Mouse (Mus musculus) embryonic facial prominence, embryonic 15.5 days (tissue): Measurements from ENCODE around the gene Adm. TPM values are rescaled to one million over a fixed set of nuclear protein-coding genes. Genes with fewer than 3 reads are reported as not detected.
A peak's percentile ranks its signal among the peaks of the same experiment; 100 is the strongest.

ENCODE experiments used
- ATAC-seq: fragments of 200-750 bp; cut with Nextera tagmentation; 2 replicates; pipeline ENCODE4 v1.8.0; 2017; ENCODE audit warnings: low read depth, moderate TSS enrichment; ENCODE audit not compliant: insufficient number of reproducible peaks, low FRiP score, low TSS enrichment
- H3K27ac ChIP-seq: fragments of 300-500 bp; sonication (generic); replicated peaks from 2 replicates; pipeline ENCODE4 v1.5.1; 2015; ENCODE audit warnings: mild to moderate bottlenecking, inconsistent platforms
- H3K27me3 ChIP-seq: fragments of 300-500 bp; sonication (generic); 2 replicates; pipeline ENCODE4 v1.6.1; 2015; ENCODE audit warnings: inconsistent platforms
- H3K36me3 ChIP-seq: fragments of 300-500 bp; sonication (generic); 2 replicates; pipeline ENCODE4 v1.6.1; 2015; ENCODE audit warnings: mild to moderate bottlenecking, inconsistent platforms
- H3K4me1 ChIP-seq: fragments of 300-500 bp; sonication (generic); 2 replicates; pipeline ENCODE4 v1.6.1; 2015; ENCODE audit warnings: inconsistent platforms
- H3K4me2 ChIP-seq: fragments of 300-500 bp; sonication (generic); replicated peaks from 2 replicates; pipeline ENCODE4 v1.6.1; 2015; ENCODE audit warnings: mild to moderate bottlenecking, inconsistent platforms
- H3K4me3 ChIP-seq: fragments of 300-500 bp; sonication (generic); replicated peaks from 2 replicates; pipeline ENCODE4 v1.5.1; 2015; ENCODE audit warnings: mild to moderate bottlenecking, inconsistent platforms
- H3K9ac ChIP-seq: fragments of 300-500 bp; sonication (generic); 2 replicates; pipeline ENCODE4 v1.6.1; 2015; ENCODE audit warnings: inconsistent platforms
- H3K9me3 ChIP-seq: fragments of 300-500 bp; sonication (generic); replicated peaks from 2 replicates; pipeline ENCODE4 v1.6.1; 2016; ENCODE audit warnings: inconsistent platforms
- WGBS: fragments of 180-500 bp; shearing (Covaris S2); methylation state at CpG from one replicate; pipeline ENCODE4 v1.1.7; 2015; 5-methylcytosine and 5-hydroxymethylcytosine counted together
- polyA plus RNA-seq: library from polyadenylated mRNA; unstranded; fragments of >200 nt; fragmentation: Nextera tagmentation; extraction: Ambion mirVana; gene quantifications from 2 replicates; pipeline ENCODE4 v1.2.1, GENCODE M21; 2015

The Adm gene
- polyA plus RNA-seq, 1 experiment from 2014 or later, result 5.5 TPM

GRCm38 (mm10) chr7:110614133-110615063 lies 13.1 kb upstream of the Adm start, which contains the start of gene Sbf2:
TSS of gene Sbf2 (minus strand) at chr7:110614922.
- peak within 1 kb of the TSS; percentile 84 for H3K4me3 ChIP-seq
- ATAC-seq, result peak; percentile 92
- H3K4me1 ChIP-seq, result peaks cover 24% of the 10 kb centered on the region
- H3K27me3 ChIP-seq, result no peaks in the 10 kb centered on the region; the same call in 1 of the 2 replicates
- H3K9me3 ChIP-seq, result no peaks in the 10 kb centered on the region
- H3K9ac ChIP-seq, result peak within 1 kb of the TSS; percentile 86
- peak within 1 kb of the TSS; percentile 85 for H3K4me2 ChIP-seq
- H3K36me3 ChIP-seq, result no peaks in the 10 kb centered on the region
- peak within 1 kb of the TSS; percentile 98 for H3K27ac ChIP-seq
- under 1% methylated on average over 123 of the region's 127 CpGs for WGBS

DNA sequence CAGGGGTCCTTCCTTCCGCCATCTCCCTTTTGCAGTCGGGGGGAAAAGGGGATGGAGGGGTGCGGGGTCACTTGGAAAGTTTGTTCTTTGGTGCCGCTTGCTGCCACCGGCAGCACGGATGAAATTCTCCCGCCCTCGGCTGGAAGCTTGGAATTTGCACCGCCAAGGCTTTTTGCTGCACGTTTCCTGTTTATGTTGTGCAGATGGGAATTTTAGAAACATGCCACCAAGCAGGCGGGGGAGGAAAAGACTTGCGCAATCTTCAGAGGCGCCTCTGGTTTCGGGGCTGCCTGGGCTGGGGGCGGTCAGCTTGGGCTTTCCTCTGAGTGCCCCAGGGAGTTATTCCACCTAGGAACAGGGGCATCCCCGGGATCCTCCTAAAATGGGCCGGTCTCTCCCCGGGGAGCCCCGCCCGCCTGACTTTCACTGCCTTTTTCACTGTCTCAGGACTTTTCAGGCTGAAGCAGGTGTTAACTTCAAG lies 12.3 kb upstream of the Adm start:
- Histone ChIP-seq H3K27ac (peak overlapping the region; percentile 98), H3K4me2 (peak overlapping the region; percentile 85), H3K4me3 (peak overlapping the region; percentile 84), H3K9me3 (no peaks in the 10 kb centered on the region), H3K27me3 (no peaks in the 10 kb centered on the region; the same call in 1 of the 2 replicates), H3K4me1 (peaks cover 25% of the 10 kb centered on the region), H3K36me3 (no peaks in the 10 kb centered on the region), H3K9ac (peak overlapping the region; percentile 86)
- under 1% methylated on average over 20 of the region's 20 CpGs for WGBS
- peak; percentile 11; the same call in 1 of the 2 replicates for ATAC-seq

DNA sequence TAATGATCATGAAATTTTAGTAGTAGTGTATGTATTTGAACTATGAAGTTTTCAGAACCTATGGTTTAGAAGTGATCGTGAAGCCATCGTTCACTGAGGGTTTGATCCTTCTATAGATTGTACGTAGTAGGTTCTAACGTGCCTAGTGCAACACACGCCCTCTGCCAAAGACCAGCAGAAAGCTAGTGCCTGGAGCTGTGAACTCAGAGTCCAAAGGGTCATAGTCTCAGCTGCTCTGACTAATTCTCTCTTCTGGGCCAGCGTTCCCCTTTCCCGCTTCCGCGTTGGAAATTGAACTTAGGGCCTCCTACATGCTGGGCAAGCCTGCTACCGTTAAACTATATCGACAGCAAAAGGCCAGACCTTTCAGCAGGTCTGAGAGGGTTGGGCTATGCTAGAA lies 11.7 kb upstream of the Adm start:
- H3K9me3 ChIP-seq, result no peaks in the 10 kb centered on the region
- peaks cover 25% of the 10 kb centered on the region for H3K4me1 ChIP-seq
- no peak overlapping the region for H3K27ac ChIP-seq
- H3K4me2 ChIP-seq, result peak overlapping the region; percentile 85
- H3K36me3 ChIP-seq, result no peaks in the 10 kb centered on the region
- H3K27me3 ChIP-seq, result no peaks in the 10 kb centered on the region; the same call in 1 of the 2 replicates
- peak overlapping the region; percentile 84 for H3K4me3 ChIP-seq
- no peak overlapping the region for H3K9ac ChIP-seq
- WGBS, result 14% methylated on average over 11 of the region's 11 CpGs
- no peak for ATAC-seq

- H3K36me3 ChIP-seq, result no peaks in the 10 kb centered on the region
- no peak for ATAC-seq
- no peak overlapping the region for H3K27ac ChIP-seq
These were observed 8.3 kb upstream of the Adm start for GRCm38 (mm10) chr7:110619086-110619611.

GRCm38 (mm10) chr7:110624067-110624466 lies 3.4 kb upstream of the Adm start:
- Histone ChIP-seq H3K27ac (no peak overlapping the region), H3K36me3 (no peaks in the 10 kb centered on the region), H3K9me3 (no peaks in the 10 kb centered on the region), H3K4me2 (no peak overlapping the region), H3K9ac (no peak overlapping the region), H3K4me3 (no peak overlapping the region), H3K4me1 (peaks cover 45% of the 10 kb centered on the region), H3K27me3 (peaks cover 40% of the 10 kb centered on the region)
- ATAC-seq, result no peak
- 43% methylated on average over 2 of the region's 2 CpGs for WGBS

More at GRCm38 (mm10) chr7:110619086-110619611, 8.3 kb upstream of the Adm start:
- 49% methylated on average over 9 of the region's 9 CpGs for WGBS
- Histone ChIP-seq H3K4me1 (peaks cover 16% of the 10 kb centered on the region; the same call in 1 of the 2 replicates), H3K4me2 (no peak overlapping the region), H3K9me3 (no peaks in the 10 kb centered on the region), H3K9ac (no peak overlapping the region), H3K27me3 (no peaks in the 10 kb centered on the region; the same call in none of the 2 replicates), H3K4me3 (no peak overlapping the region)

- Histone ChIP-seq H3K4me1 (peaks cover 47% of the 10 kb centered on the region), H3K4me3 (no peak overlapping the region), H3K27ac (no peak overlapping the region), H3K9ac (no peak overlapping the region), H3K36me3 (no peaks in the 10 kb centered on the region), H3K4me2 (no peak overlapping the region), H3K9me3 (no peaks in the 10 kb centered on the region), H3K27me3 (peaks cover 49% of the 10 kb centered on the region)
- ATAC-seq, result no peak
- whole genome bisulfite sequencing, result 73% methylated on average over 13 of the region's 13 CpGs
These were observed 2.5 kb upstream of the Adm start for GRCm38 (mm10) chr7:110624961-110625360.

DNA sequence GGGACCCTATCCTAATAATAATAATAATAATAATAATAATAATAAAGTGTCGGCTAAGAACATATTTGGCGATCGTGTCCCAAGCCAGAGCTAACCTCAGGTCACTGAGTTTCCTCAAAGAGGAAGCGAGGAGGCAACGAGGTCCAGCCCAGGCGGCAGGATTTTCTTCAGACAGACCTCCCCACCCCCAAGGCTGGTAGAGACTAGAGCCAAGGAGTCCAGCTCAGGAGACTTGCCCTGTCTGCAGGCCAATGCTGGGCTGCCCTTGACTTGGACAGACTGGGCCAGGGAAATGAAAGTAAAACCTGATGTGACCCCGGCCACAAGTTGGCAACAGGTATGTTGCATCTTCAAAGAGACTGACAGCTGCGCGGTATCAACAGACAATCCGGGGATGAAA lies 2.0 kb upstream of the Adm start:
- Histone ChIP-seq H3K27ac (no peak overlapping the region), H3K9ac (no peak overlapping the region), H3K4me3 (no peak overlapping the region), H3K9me3 (no peaks in the 10 kb centered on the region), H3K4me2 (peak overlapping the region; percentile 29; the same call in 1 of the 2 replicates), H3K27me3 (peaks cover 50% of the 10 kb centered on the region), H3K36me3 (no peaks in the 10 kb centered on the region), H3K4me1 (peaks cover 51% of the 10 kb centered on the region)
- no peak for ATAC-seq
- 60% methylated on average over 10 of the region's 10 CpGs for WGBS

DNA sequence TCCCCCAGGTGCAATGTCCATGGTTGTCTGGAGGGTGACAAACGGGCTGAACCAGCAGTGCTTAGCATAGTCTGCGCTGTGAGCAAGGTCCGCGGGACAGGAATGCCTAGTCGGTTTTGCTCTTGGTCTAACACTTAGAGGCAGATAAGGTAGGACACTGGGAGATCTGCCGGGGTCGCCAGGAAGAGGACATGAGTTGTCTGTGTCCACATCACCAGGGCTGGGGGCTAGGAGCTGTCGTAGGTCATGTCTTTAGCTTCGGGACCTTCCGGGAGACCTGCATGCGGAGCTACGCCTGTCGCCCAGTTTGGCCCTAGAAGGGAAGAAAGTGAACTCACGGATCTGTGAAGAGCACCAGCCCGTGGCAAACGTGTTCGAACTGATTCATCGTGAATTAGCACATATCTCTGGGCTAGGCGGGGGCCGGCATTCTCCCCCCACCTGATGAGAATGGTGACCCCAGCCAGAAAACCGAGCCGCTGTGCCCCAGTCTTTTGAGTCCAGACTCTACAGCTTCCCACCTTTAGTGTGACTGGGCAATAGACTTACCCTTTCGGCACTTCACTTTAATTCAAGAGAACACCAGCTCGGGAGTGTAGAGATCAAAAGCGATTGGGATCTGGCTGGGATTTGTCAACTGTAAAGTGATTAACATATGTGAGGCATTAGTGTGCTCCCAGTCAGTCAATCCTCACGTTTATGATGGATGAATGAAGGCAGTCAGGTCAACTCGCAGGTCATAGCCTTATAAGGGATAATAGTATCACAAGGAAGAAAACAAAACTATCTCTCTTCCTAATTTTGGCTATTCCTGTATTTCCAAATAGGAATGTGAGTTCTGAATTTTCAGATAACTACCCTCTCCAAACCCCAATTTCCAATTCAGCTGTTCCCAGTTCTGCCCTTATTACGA lies 1.0 kb upstream of the Adm start:
- no peak overlapping the region for H3K9ac ChIP-seq
- peak overlapping the region; percentile 49 for H3K4me3 ChIP-seq
- no peak for ATAC-seq
- 8% methylated on average over 28 of the region's 28 CpGs for WGBS
- H3K27me3 ChIP-seq, result peaks cover 55% of the 10 kb centered on the region
- no peak overlapping the region for H3K27ac ChIP-seq
- H3K36me3 ChIP-seq, result no peaks in the 10 kb centered on the region
- no peaks in the 10 kb centered on the region for H3K9me3 ChIP-seq
- peak overlapping the region; percentile 29 for H3K4me2 ChIP-seq
- H3K4me1 ChIP-seq, result peaks cover 56% of the 10 kb centered on the region

DNA sequence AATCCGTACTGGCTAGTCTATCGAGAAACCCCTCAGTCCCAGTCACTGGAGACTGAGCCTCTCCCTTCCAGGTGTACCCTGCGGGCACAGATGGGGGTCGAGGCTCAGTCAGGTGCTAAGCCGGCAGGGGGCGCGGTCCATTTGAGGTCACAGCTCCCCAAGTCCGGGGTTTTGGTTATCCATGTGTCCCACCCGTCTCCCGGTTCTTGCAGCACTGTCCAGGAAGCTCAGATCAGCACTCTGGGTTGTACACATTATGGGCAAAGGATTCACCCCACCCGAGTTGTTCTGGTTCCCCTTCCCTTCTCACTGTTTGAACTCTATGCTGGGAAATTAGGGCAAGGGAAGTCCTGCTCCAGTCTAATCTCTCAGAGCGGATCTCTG lies 370 bp upstream of the Adm start:
- peak overlapping the region; percentile 49 for H3K4me3 ChIP-seq
- H3K4me2 ChIP-seq, result peak overlapping the region; percentile 90
- peaks cover 56% of the 10 kb centered on the region for H3K4me1 ChIP-seq
- no peaks in the 10 kb centered on the region for H3K36me3 ChIP-seq
- no peaks in the 10 kb centered on the region for H3K9me3 ChIP-seq
- H3K9ac ChIP-seq, result no peak overlapping the region
- ATAC-seq, result no peak
- H3K27ac ChIP-seq, result no peak overlapping the region
- under 1% methylated on average over 12 of the region's 12 CpGs for WGBS
- peaks cover 57% of the 10 kb centered on the region for H3K27me3 ChIP-seq

DNA sequence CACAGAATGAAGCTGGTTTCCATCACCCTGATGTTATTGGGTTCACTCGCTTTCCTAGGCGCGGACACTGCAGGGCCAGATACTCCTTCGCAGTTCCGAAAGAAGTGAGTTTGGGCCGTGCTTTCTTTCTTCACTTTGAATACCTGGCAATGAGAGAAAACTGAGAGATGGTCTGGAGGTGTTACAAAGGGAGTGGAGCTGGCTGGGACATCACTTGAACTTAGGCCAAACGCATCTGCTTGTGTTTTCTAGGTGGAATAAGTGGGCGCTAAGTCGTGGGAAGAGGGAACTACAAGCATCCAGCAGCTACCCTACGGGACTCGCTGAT lies 776 bp downstream of the Adm start:
- H3K4me1 ChIP-seq, result peaks cover 56% of the 10 kb centered on the region
- H3K9me3 ChIP-seq, result no peaks in the 10 kb centered on the region
- H3K4me3 ChIP-seq, result peak overlapping the region; percentile 49
- 4% methylated on average over 11 of the region's 11 CpGs for WGBS
- H3K9ac ChIP-seq, result peak overlapping the region; percentile 42
- no peak overlapping the region for H3K27ac ChIP-seq
- H3K4me2 ChIP-seq, result peak overlapping the region; percentile 90
- no peak for ATAC-seq
- H3K27me3 ChIP-seq, result peaks cover 64% of the 10 kb centered on the region
- no peaks in the 10 kb centered on the region for H3K36me3 ChIP-seq
